Comparison of ENCODE assay signal across 26 mouse cellular contexts in genomic region chr4:62711582-62711981, GRCm38 (mm10).
DNase-seq lines count a peak whose midpoint lies in the region; ATAC-seq lines count a peak whose summit lies in the region.
"Had no signal": no experiment of that assay in that cellular context is flagged by ENCODE, and none has a peak within 500 bp of the region (broad histone marks: within the 10 kb centered on the region; RNA-seq: fewer than 3 reads in every experiment).

No protein-coding gene starts in this region.

- H3K27me3 ChIP-seq in kidney, embryonic 14.5 days (ENCODE audit: control insufficient read depth, insufficient read depth, low read length), result no peaks in the 10 kb centered on the region
- H3K27me3 ChIP-seq in kidney, embryonic 16.5 days (ENCODE audit: insufficient read depth, low read length), result no peaks in the 10 kb centered on the region
- H3K27me3 ChIP-seq: CH12.LX; embryonic facial prominence, embryonic 12.5 days; forebrain, embryonic 13.5 days; forebrain, embryonic 15.5 days; Patski had no signal

- no peak overlapping the region for H3K4me3 ChIP-seq in kidney, embryonic 14.5 days (ENCODE audit: low read length)
- no peak overlapping the region for H3K4me3 ChIP-seq in kidney, embryonic 16.5 days (ENCODE audit: low read length)
- H3K4me3 ChIP-seq: embryonic facial prominence, embryonic 10.5 days; embryonic facial prominence, embryonic 12.5 days; forebrain, embryonic 13.5 days; forebrain, embryonic 15.5 days had no signal

- 0 out of 2 replicates have a peak, but pooled peaks have one; percentile 40 for ATAC-seq in cerebellum, adult (ENCODE audit: insufficient number of reproducible peaks, low FRiP score, low TSS enrichment)
- peak; percentile 81 for ATAC-seq in kidney, embryonic 14.5 days (ENCODE audit: low FRiP score, low TSS enrichment)
- ATAC-seq in kidney, embryonic 16.5 days (ENCODE audit: low FRiP score, low TSS enrichment), result peak; percentile 87
- ATAC-seq: activated CD4-positive, CD25-positive, alpha-beta regulatory T cell, adult 4 months; CD4-positive, CD25-positive, alpha-beta regulatory T cell, adult 4 months; forebrain, embryonic 13.5 days; forebrain, embryonic 15.5 days; Patski had no signal

- 48% methylated on average over 4 of the region's 4 CpGs for WGBS in kidney, embryonic 14.5 days
- WGBS in kidney, embryonic 16.5 days, result 37% methylated on average over 4 of the region's 4 CpGs

- no peaks in the 10 kb centered on the region for H3K9me3 ChIP-seq in kidney, embryonic 14.5 days (ENCODE audit: control insufficient read depth, low read length)
- no peaks in the 10 kb centered on the region for H3K9me3 ChIP-seq in kidney, embryonic 16.5 days (ENCODE audit: low read length)
- H3K9me3 ChIP-seq: embryonic facial prominence, embryonic 10.5 days; embryonic facial prominence, embryonic 12.5 days; forebrain, embryonic 13.5 days; forebrain, embryonic 15.5 days had no signal

- no peaks in the 10 kb centered on the region for H3K36me3 ChIP-seq in kidney, embryonic 14.5 days (ENCODE audit: control insufficient read depth, insufficient read depth, low read length)
- no peaks in the 10 kb centered on the region for H3K36me3 ChIP-seq in kidney, embryonic 16.5 days (ENCODE audit: insufficient read depth, low read length)
- H3K36me3 ChIP-seq: embryonic facial prominence, embryonic 10.5 days; embryonic facial prominence, embryonic 12.5 days; forebrain, embryonic 15.5 days; G1E had no signal

- H3K4me1 ChIP-seq in kidney, embryonic 14.5 days (ENCODE audit: control insufficient read depth, insufficient read depth, low read length), result no peaks in the 10 kb centered on the region
- H3K4me1 ChIP-seq in kidney, embryonic 16.5 days (ENCODE audit: insufficient read depth, low read length), result no peaks in the 10 kb centered on the region
- H3K4me1 ChIP-seq: embryonic facial prominence, embryonic 10.5 days; embryonic facial prominence, embryonic 12.5 days; forebrain, embryonic 13.5 days; forebrain, embryonic 15.5 days had no signal

- no peak overlapping the region for H3K9ac ChIP-seq in kidney, embryonic 14.5 days (ENCODE audit: low read depth, low read length)
- no peak overlapping the region for H3K9ac ChIP-seq in kidney, embryonic 16.5 days (replicated peaks; ENCODE audit: low read length)
- H3K9ac ChIP-seq: embryonic facial prominence, embryonic 12.5 days; forebrain, embryonic 13.5 days; forebrain, embryonic 15.5 days had no signal

- 0 out of 2 replicates have a peak overlapping the region, but pooled peaks have one; percentile 14 for H3K27ac ChIP-seq in kidney, embryonic 14.5 days (ENCODE audit: low read depth, low read length)
- H3K27ac ChIP-seq in kidney, embryonic 16.5 days (ENCODE audit: low read length), result peak overlapping the region; percentile 3; the same call in 1 of the 2 replicates
- H3K27ac ChIP-seq: embryonic facial prominence, embryonic 10.5 days; embryonic facial prominence, embryonic 12.5 days; forebrain, embryonic 13.5 days; forebrain, embryonic 15.5 days had no signal

- DNase-seq in cerebellum, postnatal 36 days, result no peak
- DNase-seq in kidney, postnatal 14 days, result no peak
- no peak for DNase-seq in kidney, postnatal 10 days
- peak; percentile 34 for DNase-seq in retina, postnatal 1 day
- DNase-seq in retina, embryonic 14.5 days (ENCODE audit: low spot score), result no peak
- DNase-seq: adrenal gland, adult 8-10 months; adrenal gland, postnatal 14 days; adrenal gland, postnatal 36 days; B cell, adult 2 months; cerebellum, adult 11 months; cerebellum, adult 18-20 months; cerebellum, adult 8-10 months; cerebellum, adult 9-11 months; cerebellum, postnatal 14 days had no signal

- H3K4me2 ChIP-seq in kidney, embryonic 14.5 days (replicated peaks; ENCODE audit: low read depth, low read length), result no peak overlapping the region
- H3K4me2 ChIP-seq in kidney, embryonic 16.5 days (replicated peaks; ENCODE audit: low read depth, low read length), result no peak overlapping the region
- H3K4me2 ChIP-seq: embryonic facial prominence, embryonic 12.5 days; forebrain, embryonic 13.5 days; forebrain, embryonic 15.5 days had no signal
